Mouse (Mus musculus): Measurements from ENCODE around the gene Chst8.

The Chst8 gene

DNA sequence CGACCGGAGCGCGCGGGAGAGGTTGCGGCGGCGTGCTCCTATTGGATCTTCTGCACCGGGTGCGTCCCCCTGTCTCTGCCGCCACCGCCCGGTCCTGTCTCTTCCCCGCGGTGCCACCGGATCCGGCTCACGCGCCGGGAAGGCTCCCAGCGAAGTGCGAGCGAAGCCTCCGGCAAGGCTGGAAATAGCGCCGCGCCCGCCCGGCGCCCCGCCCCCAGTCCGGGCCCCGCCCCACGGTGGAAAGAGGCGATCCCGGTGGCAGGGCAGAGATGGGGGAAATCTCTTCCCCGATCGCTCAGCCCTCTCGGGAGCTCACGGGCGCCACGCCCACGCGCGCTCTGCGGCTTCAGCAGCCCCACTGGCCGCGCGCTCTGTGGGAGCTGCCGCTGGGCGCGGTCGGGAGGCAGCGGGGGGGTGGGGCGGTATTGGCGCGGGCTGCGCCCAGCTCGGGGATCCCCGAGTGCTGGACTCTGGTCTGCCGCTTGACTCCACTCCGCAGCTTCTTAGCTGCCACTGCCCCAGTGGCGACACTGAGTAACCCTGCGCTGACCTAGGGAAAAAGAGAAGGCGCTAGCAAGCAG, at the start of gene Chst8:
TSS of gene Chst8 (minus strand) at position 181 of the 581 bp plus-strand sequence.
- peak; percentile 61 for DNase-seq (ENCODE audit: low read depth, low spot score)

DNA sequence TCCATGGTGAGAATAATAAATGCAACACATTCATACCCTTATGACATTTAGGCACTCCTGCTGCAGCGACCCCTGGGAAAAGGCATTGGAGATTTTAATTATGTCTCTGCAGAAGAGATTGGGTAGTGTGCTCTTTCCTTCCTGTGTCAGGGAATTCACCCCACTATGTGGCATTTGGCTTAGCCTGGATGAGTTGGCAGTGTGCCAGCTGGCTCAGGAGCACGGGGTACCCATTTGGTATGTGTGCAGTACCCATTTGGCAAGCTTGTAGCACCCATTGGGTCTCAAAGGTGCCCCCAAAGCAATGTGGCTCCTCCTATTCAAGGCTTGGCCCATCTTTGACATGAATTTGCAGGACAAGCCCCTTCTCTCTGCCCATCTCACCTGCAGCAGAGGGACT, 45.8 kb upstream of the Chst8 start:
- DNase-seq (ENCODE audit: low read depth, low spot score) = no peak

DNA sequence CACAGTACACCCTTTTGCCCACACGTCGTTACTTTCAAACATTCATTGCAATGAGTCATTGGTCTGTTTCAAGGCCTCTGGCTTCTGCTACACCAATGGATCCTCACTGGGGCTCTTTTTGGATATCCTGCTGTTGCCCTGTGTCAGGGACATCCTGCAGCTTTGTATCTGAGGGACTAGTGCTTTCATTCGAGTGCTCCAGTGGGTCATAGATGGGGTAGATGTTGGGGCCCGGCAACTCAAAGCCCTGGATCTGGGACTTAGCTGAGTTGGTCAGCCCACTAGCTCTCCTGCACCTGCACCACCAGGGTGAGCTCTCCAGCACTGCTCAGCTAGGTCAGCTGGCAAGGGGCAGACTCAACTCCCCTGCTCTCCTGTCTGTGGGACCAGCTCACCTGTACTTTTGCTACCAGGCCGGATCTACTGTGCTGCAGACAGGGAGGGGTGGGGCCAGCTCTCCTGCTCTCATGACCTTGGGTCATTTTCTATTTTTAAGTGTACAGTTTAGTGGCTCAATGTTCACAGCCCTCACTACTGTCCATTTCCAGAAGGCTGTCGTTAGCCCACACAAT, 42.4 kb upstream of the Chst8 start:
- DNase-seq (ENCODE audit: low read depth, low spot score) = no peak

DNA sequence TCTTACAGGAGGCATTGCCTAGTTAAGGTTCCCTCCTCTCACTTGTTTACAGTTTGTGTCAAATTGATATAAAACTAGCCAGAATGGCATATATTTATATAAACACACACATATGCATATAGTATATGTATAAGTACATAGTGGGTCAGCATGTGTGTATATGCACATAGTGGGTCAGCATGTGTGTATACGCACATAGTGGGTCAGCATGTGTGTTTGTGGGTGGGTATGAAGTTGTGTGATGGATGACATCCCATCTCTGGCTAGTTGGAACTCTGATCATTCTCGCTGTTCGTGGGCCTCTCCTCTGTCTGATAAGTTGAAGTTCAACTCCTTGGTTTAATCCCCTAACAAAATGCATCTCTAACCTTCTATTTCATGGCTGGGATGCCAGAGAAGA, 40.9 kb upstream of the Chst8 start:
- no peak for DNase-seq (ENCODE audit: low read depth, low spot score)

DNA sequence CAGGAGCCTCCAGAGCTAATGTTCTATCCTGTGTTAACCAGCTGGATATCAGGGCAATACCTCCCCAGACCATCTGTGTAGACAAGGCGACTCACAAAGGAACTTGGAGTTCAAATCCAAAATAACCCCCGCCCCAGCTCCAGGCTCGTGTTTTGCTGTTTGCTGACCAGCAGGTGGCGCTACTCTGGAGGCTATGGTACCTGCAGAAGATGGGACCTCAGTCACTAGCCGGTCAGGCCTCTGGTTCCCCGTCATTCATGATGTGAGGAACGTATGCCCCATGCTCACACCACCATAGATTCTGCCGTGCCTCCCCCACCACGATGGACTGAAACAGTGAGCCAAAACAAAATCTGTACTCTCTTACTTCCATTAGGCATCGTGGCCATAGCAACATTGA, 37.1 kb upstream of the Chst8 start:
- DNase-seq (ENCODE audit: low read depth, low spot score) = peak; percentile 21

DNA sequence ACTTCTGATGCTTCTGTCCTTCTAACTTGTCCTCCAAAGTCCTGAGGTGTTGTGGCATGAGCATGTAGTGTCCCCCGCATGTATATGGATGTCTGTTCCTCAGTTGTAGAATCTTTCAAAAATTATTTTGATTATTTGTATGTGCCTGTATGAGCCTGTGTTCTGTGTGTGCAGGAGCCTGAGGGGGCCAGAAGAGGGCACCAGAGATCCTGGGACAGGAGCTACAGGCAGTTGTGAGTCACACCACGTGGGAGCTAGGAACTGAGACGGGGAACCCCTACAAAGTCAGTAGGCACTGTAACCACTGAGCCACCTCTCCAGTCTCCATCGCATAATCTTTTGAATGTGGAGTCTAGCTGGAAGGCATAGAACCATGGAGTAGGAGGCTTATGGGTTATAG, 36.3 kb upstream of the Chst8 start:
- no peak for DNase-seq (ENCODE audit: low read depth, low spot score)

DNA sequence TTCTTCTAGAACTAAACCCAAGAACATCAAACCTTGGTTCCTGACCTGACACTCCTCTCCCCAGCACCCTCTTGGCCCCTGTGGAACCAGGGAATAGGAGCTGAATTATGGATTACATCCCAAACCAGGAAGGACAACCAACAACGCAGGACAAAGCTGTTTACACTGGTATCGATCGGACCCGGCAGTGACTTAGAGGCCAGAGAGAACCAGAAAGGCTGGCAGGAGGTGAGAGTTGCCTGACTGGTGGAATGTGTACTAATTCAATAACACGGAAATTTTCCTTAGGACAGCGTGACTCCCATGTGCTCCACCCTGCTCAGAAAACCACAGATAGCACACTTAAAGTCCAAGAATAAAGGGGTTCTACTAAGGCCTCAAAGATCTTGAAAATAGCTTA, 35.4 kb upstream of the Chst8 start:
- no peak for DNase-seq (ENCODE audit: low read depth, low spot score)

DNA sequence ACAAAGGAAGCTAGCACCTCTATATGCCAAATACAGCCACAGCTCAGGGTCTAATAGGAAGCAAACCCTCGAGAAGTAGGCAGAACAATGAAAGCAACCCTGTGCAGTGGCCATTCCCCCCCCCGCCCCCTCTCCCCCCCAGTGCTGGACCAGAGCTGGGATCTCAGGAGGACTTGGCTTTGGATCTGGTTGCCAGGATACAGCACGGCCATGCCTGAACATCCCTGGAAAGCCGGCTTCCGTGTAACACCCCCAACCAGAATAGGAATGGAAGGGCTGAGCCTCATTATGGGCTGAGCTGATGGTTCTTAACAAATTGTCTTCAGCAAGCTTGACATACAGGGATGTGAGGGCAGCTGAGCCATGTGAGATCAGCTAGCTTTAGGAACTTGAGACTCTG, 34.9 kb upstream of the Chst8 start:
- no peak for DNase-seq (ENCODE audit: low read depth, low spot score)

DNA sequence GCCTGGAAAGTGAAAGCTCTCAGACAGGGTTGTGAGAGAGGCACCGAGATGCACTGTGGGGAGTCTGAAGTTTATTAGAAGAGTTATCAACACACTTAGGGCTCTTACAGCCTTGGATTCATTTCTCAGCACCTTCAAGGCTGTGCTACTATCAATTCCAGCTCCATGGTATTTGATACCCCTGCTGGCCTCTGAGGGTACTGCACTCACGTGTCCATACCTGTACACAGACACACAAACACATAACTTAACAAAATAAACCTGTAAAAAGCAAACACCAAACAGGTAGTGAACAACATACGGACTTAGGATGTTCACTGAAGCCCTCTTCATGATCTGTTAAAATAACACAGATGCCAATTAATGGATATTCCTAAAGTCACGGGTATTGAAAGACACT, 26.2 kb upstream of the Chst8 start:
- DNase-seq (ENCODE audit: low read depth, low spot score) = no peak

DNA sequence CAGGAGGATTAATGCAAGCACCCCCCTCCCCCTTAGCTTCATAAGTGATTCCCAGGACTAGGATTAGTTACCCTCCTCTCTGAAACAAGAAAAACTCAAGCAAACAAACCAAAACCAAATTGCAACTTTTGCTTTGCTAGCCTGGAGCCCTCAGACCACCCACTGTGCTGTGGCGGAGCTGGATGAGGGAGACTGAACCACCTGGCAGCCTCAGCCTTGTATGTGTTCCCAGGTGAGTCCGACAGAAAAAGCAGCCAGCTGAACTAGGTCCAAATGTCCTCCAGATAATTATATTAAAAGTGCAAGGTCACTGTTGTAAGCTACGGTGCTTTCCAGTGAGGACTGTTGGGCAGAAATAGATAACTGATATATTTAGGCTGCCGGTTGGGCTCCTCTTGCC, 25.7 kb upstream of the Chst8 start:
- no peak for DNase-seq (ENCODE audit: low read depth, low spot score)

DNA sequence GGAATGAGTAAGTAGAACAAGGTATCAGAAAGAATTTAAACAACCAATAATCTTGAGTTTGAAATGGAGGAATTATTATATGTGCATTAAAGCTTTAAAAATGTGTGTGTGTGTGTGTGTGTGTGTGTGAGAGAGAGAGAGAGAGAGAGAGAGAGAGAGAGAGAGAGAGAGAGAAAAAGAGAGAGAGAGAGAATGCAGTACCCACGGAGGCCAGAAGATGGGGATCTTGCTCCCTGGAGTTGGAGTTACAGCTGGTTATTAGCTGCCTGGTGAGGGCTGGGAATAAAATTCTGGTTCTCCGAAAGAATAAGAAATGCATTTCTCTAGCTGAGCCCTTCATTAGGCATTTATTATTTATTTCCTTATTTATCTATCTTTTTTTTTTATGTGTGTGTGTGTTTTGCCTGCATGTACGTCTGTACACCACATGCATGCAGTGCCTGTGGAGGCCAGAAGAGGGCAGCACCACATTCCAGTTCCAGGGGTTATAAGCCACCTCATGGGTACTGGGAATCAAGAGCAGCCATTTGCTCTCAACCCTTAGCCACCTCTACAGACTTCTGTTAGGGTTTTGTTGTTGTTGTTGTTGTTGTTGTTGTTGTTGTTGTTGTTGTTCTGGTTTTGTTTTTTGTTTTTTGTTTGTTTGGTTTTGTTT, 13.9 kb upstream of the Chst8 start:
- no peak for DNase-seq (ENCODE audit: low read depth, low spot score)

DNA sequence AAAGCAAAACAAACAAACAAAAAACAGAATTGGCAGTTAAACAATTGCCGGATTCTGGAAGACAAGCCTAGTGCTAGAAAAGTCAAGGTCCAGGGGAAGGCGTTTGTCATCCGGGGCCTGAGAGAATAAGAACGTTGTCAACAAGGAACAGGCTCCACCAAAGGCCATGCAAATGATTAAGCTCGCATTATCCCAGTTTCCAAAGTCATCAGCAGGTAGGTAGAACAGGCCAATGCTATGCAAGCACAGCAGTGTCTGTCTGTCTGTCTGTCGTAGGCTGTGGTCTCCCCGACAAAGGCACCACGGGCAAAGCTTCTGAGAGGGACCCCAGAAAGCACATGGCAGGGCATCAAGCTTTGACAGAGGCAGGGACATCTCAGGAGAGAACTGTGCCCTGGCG, 9.1 kb upstream of the Chst8 start:
- DNase-seq (ENCODE audit: low read depth, low spot score) = no peak

DNA sequence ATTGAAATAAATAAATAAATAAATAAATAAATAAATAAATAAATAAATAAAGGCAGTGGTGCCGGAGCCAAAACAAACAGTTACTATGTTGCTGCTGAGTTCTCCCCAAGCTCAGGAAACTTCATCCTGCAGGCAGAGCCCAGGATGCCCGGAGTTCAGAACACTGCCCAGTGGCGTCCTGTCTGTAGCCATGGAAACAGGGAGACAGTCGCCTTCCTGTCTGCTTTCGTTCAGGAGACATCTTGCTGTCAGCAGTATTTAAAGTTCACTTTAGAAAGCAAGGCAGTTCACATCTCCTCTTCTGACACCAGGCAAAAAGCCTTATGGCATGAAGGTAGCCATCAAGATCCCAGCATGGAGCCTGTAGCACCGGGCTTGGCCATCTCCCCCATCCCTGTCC, 8.0 kb upstream of the Chst8 start:
- DNase-seq (ENCODE audit: low read depth, low spot score) = no peak

DNA sequence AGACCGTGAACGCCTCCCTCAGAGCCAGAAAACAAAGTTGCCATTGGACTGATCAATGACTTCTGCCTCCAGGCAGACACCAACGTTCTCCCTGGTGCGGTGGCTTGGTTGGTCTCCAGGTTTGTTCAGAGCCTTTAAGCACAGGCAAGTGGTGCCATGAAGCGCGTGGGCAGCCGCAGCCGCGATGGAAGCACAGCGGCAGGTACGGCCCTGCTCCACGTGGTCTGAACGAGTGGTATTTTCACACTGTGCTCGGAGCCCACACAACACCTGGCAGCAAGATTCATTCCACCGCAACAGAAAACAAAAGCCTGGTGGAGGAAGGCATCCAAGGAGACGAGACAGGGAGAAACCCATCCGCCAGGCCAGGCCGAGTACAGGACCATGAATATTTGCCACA, 7.3 kb upstream of the Chst8 start:
- DNase-seq (ENCODE audit: low read depth, low spot score) = no peak

DNA sequence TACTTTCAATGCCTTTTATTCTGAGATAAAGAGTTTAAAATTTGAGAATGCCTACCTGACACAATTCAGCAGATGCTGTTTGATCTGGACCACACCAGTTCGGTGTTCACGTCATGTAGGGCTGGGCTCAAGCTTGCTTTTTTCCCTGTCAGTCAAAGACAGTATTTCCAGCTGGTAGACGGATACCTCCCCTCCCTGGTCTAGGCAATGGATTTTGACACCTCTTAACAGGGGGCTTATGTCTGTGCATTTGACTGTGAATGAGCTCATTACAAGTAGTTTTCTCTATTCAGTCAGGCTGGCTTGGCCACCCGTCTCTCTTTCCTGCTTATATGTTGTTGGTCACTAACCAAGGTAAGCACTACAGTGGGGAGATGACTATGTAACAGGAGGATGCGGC, 6.1 kb upstream of the Chst8 start:
- DNase-seq (ENCODE audit: low read depth, low spot score) = no peak

DNA sequence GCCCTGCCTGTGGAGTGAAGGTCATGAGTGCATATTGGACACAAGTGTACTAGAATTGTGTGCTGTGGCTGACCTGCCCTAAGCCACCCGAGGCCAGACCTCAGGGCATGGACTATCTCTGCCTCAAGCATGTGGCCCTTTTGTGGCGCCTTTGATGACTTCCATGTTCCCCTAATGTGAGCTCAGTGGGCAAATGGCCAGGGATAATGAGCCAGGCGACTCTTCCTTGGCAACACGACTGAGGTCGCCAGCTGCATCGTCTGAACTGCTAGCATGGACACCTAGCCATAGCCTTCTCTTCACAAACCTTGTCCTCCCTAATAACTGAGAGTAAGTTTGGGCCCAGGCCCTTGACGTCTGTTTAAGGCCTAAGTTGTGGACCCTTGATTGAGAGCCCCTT, 4.5 kb upstream of the Chst8 start:
- DNase-seq (ENCODE audit: low read depth, low spot score) = no peak

DNA sequence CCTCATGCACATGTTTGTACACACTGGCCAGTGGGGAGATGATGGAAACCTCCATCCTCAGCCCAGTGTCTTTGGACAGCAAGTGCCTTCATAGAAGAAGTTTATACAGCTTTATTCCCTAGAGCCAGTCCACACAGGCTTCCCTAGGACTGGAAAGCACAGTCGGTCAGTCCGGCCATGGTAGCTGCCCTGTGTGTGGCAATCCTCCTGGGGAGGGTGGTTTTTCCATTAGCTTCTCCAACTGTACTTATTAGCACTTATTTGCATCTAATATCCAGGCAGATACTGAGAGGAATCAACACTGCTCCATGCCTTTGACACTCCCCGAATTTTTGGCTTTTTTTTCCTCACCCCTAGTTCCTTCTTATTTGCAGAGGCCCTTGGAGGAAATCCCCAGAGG, 2.3 kb upstream of the Chst8 start:
- no peak for DNase-seq (ENCODE audit: low read depth, low spot score)

DNA sequence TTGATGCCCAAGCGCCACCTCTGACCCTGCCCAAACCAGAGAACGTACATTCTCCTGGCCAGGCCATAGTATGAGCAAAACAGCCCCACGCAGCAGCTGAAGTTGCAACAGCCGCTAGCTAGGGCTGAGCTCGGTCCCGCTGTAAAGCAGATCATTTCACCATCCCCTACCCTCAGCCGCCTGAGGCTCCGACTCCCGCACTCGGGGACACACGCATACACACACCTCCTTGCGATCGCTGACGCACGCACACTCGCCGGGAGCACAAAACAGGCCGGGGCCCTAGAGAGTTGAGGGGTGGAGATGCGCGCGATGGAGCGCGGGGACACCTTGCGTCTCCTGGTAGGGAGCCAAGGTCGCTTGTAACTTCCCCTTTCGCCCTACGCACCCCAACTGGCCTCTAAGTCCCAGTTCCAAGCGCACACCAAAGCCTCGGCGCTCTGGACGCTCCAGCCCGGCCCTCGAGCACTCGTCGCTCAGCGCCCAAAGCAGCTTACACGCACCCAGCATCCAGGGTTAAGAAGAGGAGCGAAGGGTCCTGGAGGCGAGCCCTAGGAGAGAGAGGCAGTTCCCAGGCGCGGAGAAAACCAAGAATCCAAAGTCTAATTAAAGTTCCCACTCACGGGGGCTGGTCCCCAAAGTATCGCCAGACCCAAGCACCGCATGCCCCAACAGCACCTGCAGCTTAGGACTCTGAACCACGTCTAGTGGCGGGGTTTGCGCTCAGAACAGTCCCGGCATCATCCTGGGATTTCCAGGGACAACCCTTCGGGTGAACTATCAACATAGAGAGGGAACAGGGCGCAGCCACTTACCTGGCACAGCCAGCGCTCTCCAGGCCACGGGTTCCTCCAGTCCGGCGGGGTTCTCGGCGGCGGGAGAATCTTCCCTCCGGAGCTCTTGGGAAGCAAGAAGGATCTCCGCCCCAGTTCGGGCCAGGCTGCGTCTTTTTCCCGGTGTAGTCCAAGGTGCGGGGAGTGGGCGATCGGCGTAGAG, 682 bp downstream of the Chst8 start:
- DNase-seq (ENCODE audit: low read depth, low spot score) = no peak

DNA sequence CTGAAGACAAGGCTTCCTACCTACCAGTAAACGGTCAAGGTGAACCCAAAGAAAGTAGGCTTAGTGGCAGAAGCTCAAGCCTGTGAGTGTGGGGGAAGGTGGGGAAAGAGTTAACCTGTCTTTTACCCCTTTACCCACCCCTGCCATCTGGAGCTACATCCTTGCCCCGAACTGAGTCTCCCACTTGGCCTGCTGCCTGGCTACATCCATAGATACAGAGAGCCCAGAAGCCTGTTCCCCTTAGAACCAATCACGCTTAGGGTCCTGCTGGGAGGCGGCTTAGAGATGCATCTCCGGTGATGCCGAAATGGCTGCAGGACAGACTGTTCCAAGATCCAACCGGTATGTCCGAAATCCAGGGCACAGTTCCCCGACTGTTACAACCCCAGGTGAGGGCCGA, 1.5 kb downstream of the Chst8 start:
- DNase-seq (ENCODE audit: low read depth, low spot score) = no peak

DNA sequence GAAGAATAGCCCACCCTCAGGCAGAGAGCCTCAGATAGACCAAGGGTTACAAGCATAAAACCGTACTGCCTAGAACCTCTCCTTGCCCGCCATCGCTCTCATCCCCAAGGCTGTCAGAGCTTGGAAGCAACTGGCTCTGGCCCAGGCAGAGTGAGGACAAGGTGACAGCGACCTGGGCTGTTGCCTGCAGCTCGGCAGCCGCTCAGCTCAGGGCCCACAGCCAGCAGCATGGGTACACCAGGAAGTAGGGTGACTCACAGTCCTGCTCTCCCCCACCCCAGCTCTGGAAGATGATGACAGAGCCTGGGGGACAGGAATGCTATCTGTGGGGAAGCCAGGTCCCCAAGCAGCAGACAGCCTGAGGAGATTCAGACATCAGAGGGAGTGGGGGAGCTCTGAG, 6.2 kb downstream of the Chst8 start:
- peak; percentile 7 for DNase-seq (ENCODE audit: low read depth, low spot score)

DNA sequence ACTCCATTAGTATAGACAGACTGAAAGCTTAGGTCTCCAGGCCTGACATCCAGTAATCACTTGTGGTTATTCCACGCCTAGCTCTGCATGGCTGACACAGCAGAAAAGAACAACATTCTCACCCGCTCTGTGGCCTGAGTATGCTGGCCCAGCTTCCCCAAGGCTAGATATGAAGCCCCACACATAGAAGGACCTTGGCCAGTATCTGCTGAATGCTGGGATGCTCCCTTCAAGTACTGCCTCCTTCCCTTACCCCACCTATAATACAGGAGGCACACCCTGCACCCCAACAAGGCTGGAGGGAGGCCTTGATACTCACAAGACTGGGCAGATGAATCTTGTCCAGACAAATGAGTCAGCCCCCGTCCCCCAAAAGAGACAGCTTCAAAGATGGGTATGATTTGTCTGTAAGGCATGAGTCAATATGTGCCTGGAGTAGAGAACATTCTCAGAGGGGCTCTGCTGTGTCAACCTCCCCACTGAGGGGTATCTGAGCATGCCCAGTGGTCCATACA, 6.8 kb downstream of the Chst8 start:
- DNase-seq (ENCODE audit: low read depth, low spot score) = no peak

DNA sequence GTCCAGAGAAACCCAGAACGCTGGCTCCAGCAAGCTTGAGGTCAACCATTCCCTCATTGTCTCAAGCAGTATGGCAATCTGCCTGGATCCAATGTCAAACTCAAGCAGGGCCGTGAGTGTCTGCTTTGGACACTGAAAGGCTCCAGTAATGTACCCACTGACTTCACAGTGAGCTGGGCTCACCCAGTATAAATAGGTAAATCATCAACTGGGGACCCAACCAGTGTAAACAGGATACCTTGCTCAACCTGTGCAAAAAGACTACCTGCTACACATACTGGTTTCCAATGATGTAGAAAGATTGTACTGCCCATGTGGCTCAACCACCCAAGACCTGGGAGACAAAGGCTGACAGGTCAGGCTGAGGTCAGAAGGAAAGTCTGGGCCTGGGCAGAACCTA, 7.5 kb downstream of the Chst8 start:
- DNase-seq (ENCODE audit: low read depth, low spot score) = no peak
